Mouse (Mus musculus): ENCODE data around the gene Gm6588.

GRCm38 (mm10) chr5:112493492-112493891 lies 44.3 kb downstream of the Gm6588 start:
- TF ChIP-seq POLR2A (IDR thresholded peaks at IDR 0.05; ENCODE audit: extremely low read depth, insufficient read depth, low read length) (no peak), CTCF (IDR thresholded peaks at IDR 0.05; ENCODE audit: extremely low read depth, insufficient read depth, low read length) (no peak)
